Mouse (Mus musculus): ENCODE measurements around the gene St13.

St13 gene

GRCm38 (mm10) chr15:81320137-81320536 is 79.7 kb downstream of the St13 start:
- DNase-seq (ENCODE audit: low read depth, low spot score) = no peak

GRCm38 (mm10) chr15:81319462-81319861 is 80.4 kb downstream of the St13 start:
- no peak for DNase-seq (ENCODE audit: low read depth, low spot score)

- DNase-seq (ENCODE audit: low read depth, low spot score) = no peak
Observed at GRCm38 (mm10) chr15:81313928-81314327, 85.9 kb downstream of the St13 start.
